Mouse (Mus musculus): ENCODE measurements around the gene Nhsl1. TPM values are rescaled to one million over a fixed set of nuclear protein-coding genes. Genes with fewer than 3 reads are reported as not detected.
A peak's percentile ranks its signal among the peaks of the same experiment; 100 is the strongest.

Nhsl1 gene
- polyA plus RNA-seq, 1 experiment: 0.74 TPM

GRCm38 (mm10) chr10:18393740-18394139 is 75.0 kb downstream of the Nhsl1 start:
- DNase-seq (ENCODE audit: low read depth in 1 of 2, low spot score in 2 of 2): no peak
- WGBS: 58% methylated on average over 3 of the region's 3 CpGs
- peak; percentile 3; the same call in 1 of the 2 replicates for TF ChIP-seq CTCF (IDR thresholded peaks at IDR 0.05; ENCODE audit: extremely low read depth, insufficient read depth, insufficient read length, insufficient replicate concordance)
- TF ChIP-seq POLR2A (IDR thresholded peaks at IDR 0.05; ENCODE audit: low read depth, low read length): no peak
- Histone ChIP-seq H3K4me1 (ENCODE audit: control insufficient read depth, insufficient read depth, insufficient read length) (no peaks in the 10 kb centered on the region), H3K4me3 (ENCODE audit: extremely low read depth, insufficient read depth, insufficient read length) (no peak overlapping the region), H3K27me3 (ENCODE audit: control insufficient read depth, insufficient read depth, low read length) (no peaks in the 10 kb centered on the region), H3K36me3 (ENCODE audit: control insufficient read depth, insufficient read depth, low read length) (no peaks in the 10 kb centered on the region), H3K27ac (ENCODE audit: insufficient read depth, low read length) (no peak overlapping the region)

GRCm38 (mm10) chr10:18394270-18394669 is 75.5 kb downstream of the Nhsl1 start:
- Histone ChIP-seq H3K4me1 (ENCODE audit: control insufficient read depth, insufficient read depth, insufficient read length) (no peaks in the 10 kb centered on the region), H3K36me3 (ENCODE audit: control insufficient read depth, insufficient read depth, low read length) (no peaks in the 10 kb centered on the region), H3K27ac (ENCODE audit: insufficient read depth, low read length) (no peak overlapping the region), H3K4me3 (ENCODE audit: extremely low read depth, insufficient read depth, insufficient read length) (no peak overlapping the region), H3K27me3 (ENCODE audit: control insufficient read depth, insufficient read depth, low read length) (no peaks in the 10 kb centered on the region)
- no peak for DNase-seq (ENCODE audit: low read depth in 1 of 2, low spot score in 2 of 2)
- 75% methylated on average over 7 of the region's 7 CpGs for WGBS
- no peak for TF ChIP-seq CTCF (IDR thresholded peaks at IDR 0.05; ENCODE audit: extremely low read depth, insufficient read depth, insufficient read length, insufficient replicate concordance)
- no peak for TF ChIP-seq POLR2A (IDR thresholded peaks at IDR 0.05; ENCODE audit: low read depth, low read length)

- H3K4me3 ChIP-seq (ENCODE audit: extremely low read depth, insufficient read depth, insufficient read length): no peak overlapping the region
- WGBS: 68% methylated on average over 7 of the region's 7 CpGs
- DNase-seq (ENCODE audit: low read depth in 1 of 2, low spot score in 2 of 2): no peak
- H3K27ac ChIP-seq (ENCODE audit: insufficient read depth, low read length): no peak overlapping the region
- TF ChIP-seq CTCF (IDR thresholded peaks at IDR 0.05; ENCODE audit: extremely low read depth, insufficient read depth, insufficient read length, insufficient replicate concordance): no peak
- TF ChIP-seq POLR2A (IDR thresholded peaks at IDR 0.05; ENCODE audit: low read depth, low read length): no peak
- no peaks in the 10 kb centered on the region for H3K27me3 ChIP-seq (ENCODE audit: control insufficient read depth, insufficient read depth, low read length)
- no peaks in the 10 kb centered on the region for H3K36me3 ChIP-seq (ENCODE audit: control insufficient read depth, insufficient read depth, low read length)
- H3K4me1 ChIP-seq (ENCODE audit: control insufficient read depth, insufficient read depth, insufficient read length): no peaks in the 10 kb centered on the region
Observed at GRCm38 (mm10) chr10:18400089-18400644, 81.4 kb downstream of the Nhsl1 start.

GRCm38 (mm10) chr10:18400998-18401397 is 82.2 kb downstream of the Nhsl1 start:
- no peaks in the 10 kb centered on the region for H3K36me3 ChIP-seq (ENCODE audit: control insufficient read depth, insufficient read depth, low read length)
- H3K4me3 ChIP-seq (ENCODE audit: extremely low read depth, insufficient read depth, insufficient read length): no peak overlapping the region
- TF ChIP-seq CTCF (IDR thresholded peaks at IDR 0.05; ENCODE audit: extremely low read depth, insufficient read depth, insufficient read length, insufficient replicate concordance) (no peak), POLR2A (IDR thresholded peaks at IDR 0.05; ENCODE audit: low read depth, low read length) (no peak)
- 87% methylated on average over 8 of the region's 8 CpGs for WGBS
- no peaks in the 10 kb centered on the region for H3K27me3 ChIP-seq (ENCODE audit: control insufficient read depth, insufficient read depth, low read length)
- no peaks in the 10 kb centered on the region for H3K4me1 ChIP-seq (ENCODE audit: control insufficient read depth, insufficient read depth, insufficient read length)
- no peak overlapping the region for H3K27ac ChIP-seq (ENCODE audit: insufficient read depth, low read length)
- DNase-seq (ENCODE audit: low read depth in 1 of 2, low spot score in 2 of 2): no peak

- WGBS: 73% methylated on average over 2 of the region's 2 CpGs
- no peak for TF ChIP-seq POLR2A (IDR thresholded peaks at IDR 0.05; ENCODE audit: low read depth, low read length)
- TF ChIP-seq CTCF (IDR thresholded peaks at IDR 0.05; ENCODE audit: extremely low read depth, insufficient read depth, insufficient read length, insufficient replicate concordance): no peak
- H3K4me3 ChIP-seq (ENCODE audit: extremely low read depth, insufficient read depth, insufficient read length): no peak overlapping the region
- no peaks in the 10 kb centered on the region for H3K27me3 ChIP-seq (ENCODE audit: control insufficient read depth, insufficient read depth, low read length)
- DNase-seq (ENCODE audit: low read depth in 1 of 2, low spot score in 2 of 2): no peak
- H3K27ac ChIP-seq (ENCODE audit: insufficient read depth, low read length): no peak overlapping the region
- H3K36me3 ChIP-seq (ENCODE audit: control insufficient read depth, insufficient read depth, low read length): no peaks in the 10 kb centered on the region
- H3K4me1 ChIP-seq (ENCODE audit: control insufficient read depth, insufficient read depth, insufficient read length): no peaks in the 10 kb centered on the region; the same call in 1 of the 2 replicates
Observed at GRCm38 (mm10) chr10:18403992-18404391, 85.2 kb downstream of the Nhsl1 start.

- no peaks in the 10 kb centered on the region for H3K36me3 ChIP-seq (ENCODE audit: control insufficient read depth, insufficient read depth, low read length)
- WGBS: 91% methylated on average over 5 of the region's 5 CpGs
- H3K4me3 ChIP-seq (ENCODE audit: extremely low read depth, insufficient read depth, insufficient read length): no peak overlapping the region
- TF ChIP-seq POLR2A (IDR thresholded peaks at IDR 0.05; ENCODE audit: low read depth, low read length) (no peak), CTCF (IDR thresholded peaks at IDR 0.05; ENCODE audit: extremely low read depth, insufficient read depth, insufficient read length, insufficient replicate concordance) (no peak)
- DNase-seq (ENCODE audit: low read depth in 1 of 2, low spot score in 2 of 2): no peak
- no peak overlapping the region for H3K27ac ChIP-seq (ENCODE audit: insufficient read depth, low read length)
- H3K4me1 ChIP-seq (ENCODE audit: control insufficient read depth, insufficient read depth, insufficient read length): no peaks in the 10 kb centered on the region; the same call in 1 of the 2 replicates
- H3K27me3 ChIP-seq (ENCODE audit: control insufficient read depth, insufficient read depth, low read length): no peaks in the 10 kb centered on the region
Observed at GRCm38 (mm10) chr10:18404679-18405078, 85.9 kb downstream of the Nhsl1 start.

- H3K27me3 ChIP-seq (ENCODE audit: control insufficient read depth, insufficient read depth, low read length): no peaks in the 10 kb centered on the region
Observed at GRCm38 (mm10) chr10:18407062-18407830, 88.5 kb downstream of the Nhsl1 start.

More at GRCm38 (mm10) chr10:18407062-18407830, 88.5 kb downstream of the Nhsl1 start:
- DNase-seq (ENCODE audit: low read depth in 1 of 2, low spot score in 2 of 2): peak in 1 of 2 experiments; percentile 20
- 2% methylated on average over 21 of the region's 21 CpGs for WGBS
- Histone ChIP-seq H3K4me1 (ENCODE audit: control insufficient read depth, insufficient read depth, insufficient read length) (no peaks in the 10 kb centered on the region; the same call in 1 of the 2 replicates), H3K4me3 (ENCODE audit: extremely low read depth, insufficient read depth, insufficient read length) (peak overlapping the region; percentile 32; the same call in 1 of the 2 replicates), H3K27ac (ENCODE audit: insufficient read depth, low read length) (no peak overlapping the region), H3K36me3 (ENCODE audit: control insufficient read depth, insufficient read depth, low read length) (no peaks in the 10 kb centered on the region)
- TF ChIP-seq POLR2A (IDR thresholded peaks at IDR 0.05; ENCODE audit: low read depth, low read length) (no peak), CTCF (IDR thresholded peaks at IDR 0.05; ENCODE audit: extremely low read depth, insufficient read depth, insufficient read length, insufficient replicate concordance) (no peak)
